Mouse (Mus musculus) G1E (cell line): ENCODE measurements around the gene Tgfbr3. TPM values are rescaled to one million over a fixed set of nuclear protein-coding genes. Genes with fewer than 3 reads are reported as not detected.

ENCODE experiments used
- ATAC-seq: 2 replicates; pipeline ENCODE4 v1.8.0; 2016; ENCODE audit warnings: mild to moderate bottlenecking; ENCODE audit not compliant: insufficient number of reproducible peaks, poor library complexity, low FRiP score, severe bottlenecking; ENCODE audit errors: extremely low read depth
- DNase-seq: peaks from one replicate; pipeline ENCODE4 v3.0.0; 2012; ENCODE audit warnings: low spot score
- H3K27me3 ChIP-seq: 2 replicates; pipeline ENCODE4 v1.6.1; 2012; ENCODE audit warnings: mild to moderate bottlenecking, low read length, inconsistent platforms; ENCODE audit not compliant: insufficient read depth
- H3K36me3 ChIP-seq: replicated peaks from 2 replicates; pipeline ENCODE3; 2012; ENCODE audit warnings: mild to moderate bottlenecking, inconsistent platforms
- H3K4me1 ChIP-seq: 2 replicates; pipeline ENCODE4 v1.6.1; 2012; ENCODE audit warnings: low read depth, low read length, inconsistent platforms, mixed read lengths; ENCODE audit not compliant: insufficient read depth
- H3K4me3 ChIP-seq: 2 replicates; pipeline ENCODE4 v1.5.1; 2012; ENCODE audit warnings: low read depth, mild to moderate bottlenecking, inconsistent platforms, low read length, moderate library complexity, mixed read lengths
- H3K9me3 ChIP-seq: replicated peaks from 2 replicates; pipeline ENCODE4 v1.6.1; 2012; ENCODE audit warnings: inconsistent platforms
- CTCF ChIP-seq: IDR thresholded peaks from 2 replicates; pipeline ENCODE4 v1.5.1; 2012; ENCODE audit warnings: low read depth, low read length, inconsistent platforms, mixed read lengths
- GATA1 ChIP-seq: IDR thresholded peaks from 2 replicates; pipeline ENCODE4 v1.6.1; 2012; ENCODE audit warnings: borderline replicate concordance, low read length, inconsistent platforms, mixed read lengths
- GATA2 ChIP-seq: IDR thresholded peaks from 2 replicates; pipeline ENCODE4 v1.6.1; 2012; ENCODE audit warnings: low read depth, low read length, inconsistent platforms, borderline replicate concordance
- POLR2AphosphoS5 ChIP-seq: IDR thresholded peaks from 2 replicates; pipeline ENCODE4 v1.6.1; 2012; ENCODE audit warnings: low read depth, low read length, inconsistent platforms; ENCODE audit not compliant: insufficient replicate concordance
- TAL1 ChIP-seq: conservative IDR thresholded peaks from 2 replicates; pipeline ENCODE4 v1.6.1; 2012; ENCODE audit warnings: low read depth, low read length, inconsistent platforms, mixed read lengths
- polyA plus RNA-seq: library from polyadenylated mRNA; stranded (reverse); fragments of >175 nt; gene quantifications from 2 replicates; pipeline ENCODE4 v1.2.3, GENCODE M21; 2012
- total RNA-seq, 2 experiments: library from RNA; stranded (forward) in 1 of 2; stranded (reverse) in 1 of 2; fragments of 200-1000 nt in 1 of 2; fragments of >200 nt in 1 of 2; fragmentation: Nextera tagmentation in 1 of 2; gene quantifications; 2 replicates each; pipeline ENCODE4 v1.2.3; 2014 to 2017

Tgfbr3 gene
- total and polyA plus RNA-seq, 3 experiments, result 0.05 TPM; not detected in 2

- DNase-seq, result no peak
- TF ChIP-seq CTCF (no peak), GATA1 (no peak), GATA2 (no peak), TAL1 (no peak), POLR2AphosphoS5 (no peak)
- no peak overlapping the region for H3K4me3 ChIP-seq
- H3K36me3 ChIP-seq, result no peaks in the 10 kb centered on the region
- ATAC-seq, result no peak
- H3K27me3 ChIP-seq, result no peaks in the 10 kb centered on the region
- no peaks in the 10 kb centered on the region for H3K4me1 ChIP-seq
- H3K9me3 ChIP-seq, result no peaks in the 10 kb centered on the region
Observed at GRCm38 (mm10) chr5:107152989-107153388, 136.4 kb downstream of the Tgfbr3 start.

DNA sequence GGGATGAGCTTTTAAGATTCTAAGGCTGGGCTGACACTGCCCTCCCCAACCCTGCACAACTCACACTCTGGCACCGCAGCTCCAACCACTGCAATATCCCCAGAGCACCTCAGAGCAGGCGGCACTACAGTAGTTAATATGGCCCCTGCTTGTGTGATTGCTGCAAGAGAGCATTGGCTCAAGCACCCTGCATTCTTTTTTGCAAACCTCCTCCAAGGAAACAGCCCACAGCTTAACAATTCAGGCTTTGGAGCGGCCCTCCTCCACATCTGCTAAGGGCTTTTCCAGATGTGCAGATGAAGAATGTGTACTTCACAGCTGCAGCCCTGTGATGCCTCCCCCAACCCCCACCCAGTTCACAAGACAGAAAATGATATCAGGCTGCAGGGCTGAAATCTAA is 138.1 kb downstream of the Tgfbr3 start:
- H3K9me3 ChIP-seq, result no peaks in the 10 kb centered on the region
- DNase-seq, result no peak
- no peaks in the 10 kb centered on the region for H3K27me3 ChIP-seq
- TF ChIP-seq TAL1 (no peak), POLR2AphosphoS5 (no peak), CTCF (no peak), GATA1 (no peak), GATA2 (no peak)
- no peak for ATAC-seq
- no peaks in the 10 kb centered on the region for H3K36me3 ChIP-seq
- H3K4me3 ChIP-seq, result no peak overlapping the region
- H3K4me1 ChIP-seq, result no peaks in the 10 kb centered on the region

- Histone ChIP-seq H3K27me3 (no peaks in the 10 kb centered on the region), H3K4me1 (no peaks in the 10 kb centered on the region), H3K4me3 (no peak overlapping the region), H3K36me3 (no peaks in the 10 kb centered on the region), H3K9me3 (no peaks in the 10 kb centered on the region)
- TF ChIP-seq GATA1 (no peak), POLR2AphosphoS5 (no peak), CTCF (no peak), TAL1 (no peak), GATA2 (no peak)
- ATAC-seq (no peak), DNase-seq (no peak)
Observed at GRCm38 (mm10) chr5:107150555-107151312, 138.7 kb downstream of the Tgfbr3 start.

DNA sequence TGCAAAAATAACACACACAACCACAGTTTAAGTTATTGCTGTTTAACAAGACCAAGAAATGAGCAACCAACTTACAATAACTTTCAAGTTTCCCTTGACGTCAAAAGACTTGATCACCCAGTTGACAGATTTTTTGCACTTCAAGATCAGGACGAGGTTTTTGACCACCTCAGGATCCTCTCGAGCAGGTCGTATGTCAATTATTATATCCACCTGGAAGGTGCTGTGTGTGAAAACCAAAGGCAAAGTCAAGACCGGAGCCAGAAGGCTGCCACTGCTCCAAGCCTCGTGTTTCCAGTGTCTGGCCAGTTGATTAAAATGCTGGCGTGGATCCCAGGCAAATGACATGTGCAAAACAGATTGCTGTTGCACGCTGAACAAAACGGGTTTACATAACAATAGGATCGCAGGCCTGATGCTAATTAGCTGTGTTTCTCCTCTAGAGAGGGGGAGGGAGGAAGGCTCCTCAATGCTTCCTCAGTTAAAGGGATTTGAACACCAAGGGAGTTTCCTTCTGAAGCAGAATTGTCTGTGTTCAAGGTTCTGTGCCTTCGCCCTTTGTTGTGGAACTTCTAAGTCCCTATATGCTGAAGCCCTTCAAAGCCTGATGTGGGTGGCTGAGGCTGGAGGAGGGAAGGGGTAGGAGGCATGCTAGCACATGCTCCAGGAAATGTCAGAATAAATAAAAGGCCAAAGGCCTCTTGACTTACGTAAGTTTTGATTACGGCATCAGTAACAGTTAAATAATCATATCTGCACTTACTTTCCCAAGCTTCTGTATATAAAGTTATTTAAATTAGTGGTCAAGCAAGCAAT is 141.3 kb downstream of the Tgfbr3 start:
- TF ChIP-seq CTCF (no peak), GATA2 (no peak), POLR2AphosphoS5 (no peak), GATA1 (no peak), TAL1 (no peak)
- ATAC-seq, result no peak
- H3K36me3 ChIP-seq, result no peaks in the 10 kb centered on the region
- DNase-seq, result no peak
- H3K9me3 ChIP-seq, result no peaks in the 10 kb centered on the region
- H3K27me3 ChIP-seq, result 0 out of 2 replicates have a peak, but pooled peaks cover 4% of the 10 kb centered on the region
- no peaks in the 10 kb centered on the region for H3K4me1 ChIP-seq
- no peak overlapping the region for H3K4me3 ChIP-seq

GRCm38 (mm10) chr5:107147413-107147812 is 142.0 kb downstream of the Tgfbr3 start:
- Histone ChIP-seq H3K4me3 (no peak overlapping the region), H3K4me1 (no peaks in the 10 kb centered on the region), H3K9me3 (no peaks in the 10 kb centered on the region), H3K27me3 (0 out of 2 replicates have a peak, but pooled peaks cover 4% of the 10 kb centered on the region), H3K36me3 (no peaks in the 10 kb centered on the region)
- ATAC-seq (no peak), DNase-seq (no peak)
- TF ChIP-seq GATA2 (no peak), TAL1 (no peak), GATA1 (no peak), CTCF (no peak), POLR2AphosphoS5 (no peak)

- ATAC-seq (no peak), DNase-seq (no peak)
- Histone ChIP-seq H3K27me3 (0 out of 2 replicates have a peak, but pooled peaks cover 4% of the 10 kb centered on the region), H3K36me3 (no peaks in the 10 kb centered on the region), H3K4me1 (no peaks in the 10 kb centered on the region), H3K9me3 (no peaks in the 10 kb centered on the region), H3K4me3 (no peak overlapping the region)
- no peak for TF ChIP-seq POLR2AphosphoS5
- no peak for TF ChIP-seq GATA1
- TF ChIP-seq TAL1, result no peak
- TF ChIP-seq CTCF, result no peak
- no peak for TF ChIP-seq GATA2
Observed at GRCm38 (mm10) chr5:107146111-107146616, 143.3 kb downstream of the Tgfbr3 start.
